Mouse (Mus musculus): ENCODE results near the gene Prkg1. TPM values are rescaled to one million over a fixed set of nuclear protein-coding genes. Genes with fewer than 3 reads are reported as not detected.
A peak's percentile ranks its signal among the peaks of the same experiment; 100 is the strongest.

Gene Prkg1
- polyA plus RNA-seq, 2 experiments = 7.1 to 9.6 TPM

DNA sequence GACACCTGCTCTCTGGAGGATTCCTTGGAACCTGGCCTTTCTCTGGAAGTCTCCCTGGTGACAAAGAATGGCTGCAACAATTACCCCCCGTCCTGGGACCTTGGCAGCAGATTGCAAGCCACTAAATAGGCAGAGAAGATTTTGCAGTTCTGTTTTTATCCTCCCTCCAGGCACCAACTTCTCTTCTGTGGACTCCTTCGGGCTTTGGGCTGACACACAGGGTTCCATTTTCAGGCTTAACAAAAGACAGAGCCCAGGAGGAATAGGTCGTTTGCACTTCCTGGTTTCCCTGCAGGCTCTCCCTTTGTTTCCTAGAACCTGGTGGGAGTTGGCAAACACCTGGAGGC lies 690.1 kb downstream of the Prkg1 start:
- no peaks in the 10 kb centered on the region for H3K27me3 ChIP-seq (ENCODE audit: control insufficient read depth, insufficient read depth, low read length)
- TF ChIP-seq POLR2A (IDR thresholded peaks at IDR 0.05; ENCODE audit: borderline replicate concordance, extremely low read depth, insufficient read depth, insufficient read length) = no peak
- H3K9me3 ChIP-seq (ENCODE audit: control insufficient read depth, low read length) = no peaks in the 10 kb centered on the region
- 0 out of 2 replicates have a peak overlapping the region, but pooled peaks have one; percentile 0 for H3K4me3 ChIP-seq (replicated peaks; ENCODE audit: low read length)
- H3K4me2 ChIP-seq (replicated peaks; ENCODE audit: low read depth, low read length, severe bottlenecking) = peak overlapping the region; percentile 17; the same call in 1 of the 2 replicates
- 14% methylated on average over 3 of the region's 3 CpGs for WGBS
- ATAC-seq (ENCODE audit: low FRiP score, low read depth) = no peak
- H3K4me1 ChIP-seq (ENCODE audit: control insufficient read depth, insufficient read depth, low read length) = no peaks in the 10 kb centered on the region
- peak overlapping the region; percentile 25; the same call in 1 of the 2 replicates for H3K9ac ChIP-seq (ENCODE audit: low read depth, low read length, severe bottlenecking)
- H3K27ac ChIP-seq (replicated peaks; ENCODE audit: low read depth, low read length) = no peak overlapping the region
- no peaks in the 10 kb centered on the region for H3K36me3 ChIP-seq (ENCODE audit: control insufficient read depth, insufficient read depth, low read length)
- no peak for DNase-seq (ENCODE audit: low spot score)

GRCm38 (mm10) chr19:31073959-31074716 lies 690.7 kb downstream of the Prkg1 start:
- H3K4me1 ChIP-seq (ENCODE audit: control insufficient read depth, insufficient read depth, low read length) = no peaks in the 10 kb centered on the region
- H3K9me3 ChIP-seq (ENCODE audit: control insufficient read depth, low read length) = no peaks in the 10 kb centered on the region
- H3K4me3 ChIP-seq (replicated peaks; ENCODE audit: low read length) = 0 out of 2 replicates have a peak overlapping the region, but pooled peaks have one; percentile 0
- H3K9ac ChIP-seq (ENCODE audit: low read depth, low read length, severe bottlenecking) = peak overlapping the region; percentile 25; the same call in 1 of the 2 replicates
- 56% methylated on average over 24 of the region's 24 CpGs for whole genome bisulfite sequencing
- no peak for TF ChIP-seq POLR2A (IDR thresholded peaks at IDR 0.05; ENCODE audit: borderline replicate concordance, extremely low read depth, insufficient read depth, insufficient read length)
- no peak overlapping the region for H3K27ac ChIP-seq (replicated peaks; ENCODE audit: low read depth, low read length)
- H3K4me2 ChIP-seq (replicated peaks; ENCODE audit: low read depth, low read length, severe bottlenecking) = peak overlapping the region; percentile 17; the same call in 1 of the 2 replicates
- H3K27me3 ChIP-seq (ENCODE audit: control insufficient read depth, insufficient read depth, low read length) = no peaks in the 10 kb centered on the region
- peak; percentile 71 for ATAC-seq (ENCODE audit: low FRiP score, low read depth)
- DNase-seq (ENCODE audit: low spot score) = peak; percentile 23
- no peaks in the 10 kb centered on the region for H3K36me3 ChIP-seq (ENCODE audit: control insufficient read depth, insufficient read depth, low read length)

- Histone ChIP-seq H3K4me2 (replicated peaks; ENCODE audit: low read depth, low read length, severe bottlenecking) (no peak overlapping the region), H3K4me1 (ENCODE audit: control insufficient read depth, insufficient read depth, low read length) (no peaks in the 10 kb centered on the region; the same call in 1 of the 2 replicates), H3K27ac (replicated peaks; ENCODE audit: low read depth, low read length) (no peak overlapping the region), H3K9me3 (ENCODE audit: control insufficient read depth, low read length) (no peaks in the 10 kb centered on the region), H3K9ac (ENCODE audit: low read depth, low read length, severe bottlenecking) (no peak overlapping the region), H3K36me3 (ENCODE audit: control insufficient read depth, insufficient read depth, low read length) (no peaks in the 10 kb centered on the region), H3K4me3 (replicated peaks; ENCODE audit: low read length) (no peak overlapping the region), H3K27me3 (ENCODE audit: control insufficient read depth, insufficient read depth, low read length) (no peaks in the 10 kb centered on the region)
- WGBS = 80% methylated on average over 11 of the region's 11 CpGs
- ATAC-seq (ENCODE audit: low FRiP score, low read depth) = no peak
- TF ChIP-seq POLR2A (IDR thresholded peaks at IDR 0.05; ENCODE audit: borderline replicate concordance, extremely low read depth, insufficient read depth, insufficient read length) = no peak
- DNase-seq (ENCODE audit: low spot score) = no peak
Measured at GRCm38 (mm10) chr19:31065206-31065781, 699.5 kb downstream of the Prkg1 start.

GRCm38 (mm10) chr19:31064740-31065139 lies 700.1 kb downstream of the Prkg1 start:
- H3K27me3 ChIP-seq (ENCODE audit: control insufficient read depth, insufficient read depth, low read length) = no peaks in the 10 kb centered on the region
- no peaks in the 10 kb centered on the region for H3K36me3 ChIP-seq (ENCODE audit: control insufficient read depth, insufficient read depth, low read length)
- H3K4me2 ChIP-seq (replicated peaks; ENCODE audit: low read depth, low read length, severe bottlenecking) = no peak overlapping the region
- 72% methylated on average over 1 of the region's 1 CpGs for WGBS
- H3K4me1 ChIP-seq (ENCODE audit: control insufficient read depth, insufficient read depth, low read length) = no peaks in the 10 kb centered on the region; the same call in 1 of the 2 replicates
- no peak overlapping the region for H3K27ac ChIP-seq (replicated peaks; ENCODE audit: low read depth, low read length)
- no peak overlapping the region for H3K9ac ChIP-seq (ENCODE audit: low read depth, low read length, severe bottlenecking)
- DNase-seq (ENCODE audit: low spot score) = no peak
- no peak for TF ChIP-seq POLR2A (IDR thresholded peaks at IDR 0.05; ENCODE audit: borderline replicate concordance, extremely low read depth, insufficient read depth, insufficient read length)
- H3K4me3 ChIP-seq (replicated peaks; ENCODE audit: low read length) = no peak overlapping the region
- no peak for ATAC-seq (ENCODE audit: low FRiP score, low read depth)
- H3K9me3 ChIP-seq (ENCODE audit: control insufficient read depth, low read length) = no peaks in the 10 kb centered on the region

DNA sequence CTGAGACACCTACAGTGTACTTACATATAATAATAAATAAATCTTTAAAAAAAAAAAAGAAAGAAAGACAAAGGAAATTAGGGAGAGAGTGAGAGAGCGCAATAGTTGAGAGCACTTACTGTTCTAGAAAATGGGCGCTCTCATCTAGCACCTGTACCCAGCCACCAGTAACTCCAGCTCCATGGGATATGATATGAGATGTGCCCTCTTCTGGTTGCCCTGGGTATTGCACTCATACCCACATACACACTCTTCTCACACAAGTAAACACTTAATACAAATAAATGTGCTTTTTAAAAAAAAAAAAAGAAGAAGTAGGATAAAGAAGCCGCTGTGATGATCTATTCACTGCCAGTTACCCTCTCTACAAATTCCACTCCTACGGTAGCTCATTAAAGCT lies 718.2 kb downstream of the Prkg1 start:
- Histone ChIP-seq H3K27ac (replicated peaks; ENCODE audit: low read depth, low read length) (no peak overlapping the region), H3K27me3 (ENCODE audit: control insufficient read depth, insufficient read depth, low read length) (no peaks in the 10 kb centered on the region), H3K4me2 (replicated peaks; ENCODE audit: low read depth, low read length, severe bottlenecking) (no peak overlapping the region), H3K4me1 (ENCODE audit: control insufficient read depth, insufficient read depth, low read length) (no peaks in the 10 kb centered on the region; the same call in 1 of the 2 replicates), H3K9ac (ENCODE audit: low read depth, low read length, severe bottlenecking) (no peak overlapping the region), H3K9me3 (ENCODE audit: control insufficient read depth, low read length) (no peaks in the 10 kb centered on the region), H3K4me3 (replicated peaks; ENCODE audit: low read length) (no peak overlapping the region), H3K36me3 (ENCODE audit: control insufficient read depth, insufficient read depth, low read length) (no peaks in the 10 kb centered on the region)
- no peak for DNase-seq (ENCODE audit: low spot score)
- ATAC-seq (ENCODE audit: low FRiP score, low read depth) = no peak
- 94% methylated on average over 4 of the region's 4 CpGs for WGBS
- no peak for TF ChIP-seq POLR2A (IDR thresholded peaks at IDR 0.05; ENCODE audit: borderline replicate concordance, extremely low read depth, insufficient read depth, insufficient read length)
